Mouse (Mus musculus): ENCODE results near the gene Cyp2d11.

- TF ChIP-seq EP300 (IDR thresholded peaks at IDR 0.05; ENCODE audit: insufficient read depth, low read depth, low read length) (no peak), POLR2A (IDR thresholded peaks at IDR 0.05; ENCODE audit: insufficient read depth, low read length) (no peak), CTCF (IDR thresholded peaks at IDR 0.05; ENCODE audit: low read depth, low read length) (no peak)
Measured at GRCm38 (mm10) chr15:82353745-82354113, 40.1 kb downstream of the Cyp2d11 start.

All from ES-Bruce4 (cell line).